Mouse (Mus musculus): ENCODE data around the gene Fem1a.

DNA sequence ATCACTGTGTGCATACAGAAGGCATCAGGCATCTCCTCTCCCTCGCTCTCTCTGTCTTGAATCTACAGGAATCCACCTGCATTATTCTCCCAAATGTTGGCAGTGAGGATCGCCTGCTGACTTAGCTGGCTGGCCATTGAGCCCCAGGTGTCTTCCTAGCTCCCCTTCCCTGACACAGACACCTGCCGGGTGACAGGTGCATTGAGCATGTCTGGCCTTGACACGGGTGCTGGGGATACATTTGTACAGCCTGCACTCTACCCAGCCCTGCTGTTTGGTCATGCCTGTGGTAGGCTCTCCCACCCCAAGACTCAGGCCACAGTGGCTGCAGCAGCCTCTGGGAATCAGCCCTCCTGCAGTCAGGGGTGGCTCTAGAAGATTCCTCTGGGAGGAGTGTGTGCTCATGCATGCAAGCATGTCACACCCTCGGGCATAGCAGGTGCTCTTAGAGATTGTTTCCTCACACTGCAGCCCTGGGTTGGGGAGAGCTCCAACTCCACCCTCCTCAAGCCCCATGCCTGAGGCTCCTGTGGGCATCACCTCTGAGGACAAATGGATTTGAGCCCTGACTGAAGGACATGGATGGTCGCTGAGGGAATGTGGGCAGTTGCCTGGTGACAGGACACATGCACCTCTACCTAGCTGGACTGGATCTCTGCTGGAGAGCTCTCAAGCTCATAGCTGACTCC, 49.5 kb upstream of the Fem1a start:
- TF ChIP-seq POLR2A (IDR thresholded peaks at IDR 0.05; ENCODE audit: control insufficient read depth, extremely low read depth, insufficient read depth, low read length, poor library complexity) (no peak), CTCF (IDR thresholded peaks at IDR 0.05; ENCODE audit: borderline replicate concordance, control insufficient read depth, extremely low read depth, insufficient read depth, low read length, poor library complexity) (no peak)
